Mouse (Mus musculus): ENCODE data around the gene Med24. TPM values are rescaled to one million over a fixed set of nuclear protein-coding genes. Genes with fewer than 3 reads are reported as not detected.
A peak's percentile ranks its signal among the peaks of the same experiment; 100 is the strongest.
"Not testable (repeated sequence)": the region's sequence is repeated elsewhere in the genome, so short reads cannot be mapped to it uniquely, and the experiment has no call there.

Med24 gene
- polyA plus RNA-seq, 1 experiment from 2014 or later, result 52.3 TPM

DNA sequence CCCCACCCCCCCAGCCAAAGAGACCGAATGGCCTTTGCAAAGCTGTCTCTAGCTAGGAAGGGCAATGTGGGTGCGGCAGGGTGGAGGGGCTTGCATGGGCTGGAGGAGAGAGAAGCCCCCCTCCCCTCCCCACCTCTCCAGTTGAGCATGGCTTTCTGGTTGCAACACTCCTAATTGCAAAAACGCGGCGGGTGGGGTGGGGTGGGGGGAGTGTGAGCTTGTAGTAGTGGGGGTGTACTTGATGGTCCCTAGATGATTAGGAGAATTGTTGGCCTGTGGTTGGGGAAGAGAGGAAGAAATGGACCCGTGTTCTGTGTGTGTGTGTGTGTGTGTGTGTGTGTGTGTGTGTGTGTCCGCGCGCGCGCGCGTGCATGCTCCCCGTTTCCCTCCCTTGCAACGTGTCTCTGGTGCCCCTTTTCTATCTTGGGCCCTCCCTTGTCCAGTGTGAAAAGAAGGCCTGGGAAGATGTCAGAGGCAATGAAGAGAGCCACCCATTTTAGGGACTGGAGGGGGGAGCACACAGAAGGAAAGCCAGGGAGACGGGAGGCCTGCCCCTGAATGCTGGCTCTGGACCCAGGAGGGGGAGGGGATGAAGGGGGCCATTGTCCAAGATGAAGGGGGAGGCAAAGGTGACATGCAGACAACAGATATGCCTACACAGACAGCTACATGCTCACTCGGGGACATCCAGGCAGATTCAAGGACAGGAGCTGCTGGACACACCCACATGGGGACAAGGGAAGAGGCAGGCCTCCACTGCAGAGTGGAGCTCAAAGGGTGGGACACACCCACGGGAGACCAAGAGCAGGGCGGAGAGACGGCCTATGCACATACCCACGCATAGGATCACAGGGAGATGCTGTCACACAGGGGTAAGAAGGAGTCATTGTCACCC, 13.4 kb upstream of the Med24 start:
- WGBS, result 2% methylated on average over 19 of the region's 21 CpGs
- H3K9ac ChIP-seq (replicated peaks; ENCODE audit: low read depth, low read length), result peak overlapping the region; percentile 98
- H3K9me3 ChIP-seq (ENCODE audit: control insufficient read depth, low read length), result no peaks in the 10 kb centered on the region
- peak overlapping the region; percentile 70 for H3K4me2 ChIP-seq (ENCODE audit: low read depth, low read length)
- peak overlapping the region; percentile 97 for H3K27ac ChIP-seq (ENCODE audit: low read depth, low read length)
- peak overlapping the region; percentile 87 for H3K4me3 ChIP-seq (ENCODE audit: low read depth, low read length)
- no peaks in the 10 kb centered on the region for H3K36me3 ChIP-seq (ENCODE audit: control insufficient read depth, insufficient read depth, low read length)
- peaks cover 61% of the 10 kb centered on the region for H3K4me1 ChIP-seq (ENCODE audit: control insufficient read depth, insufficient read depth, low read length)
- ATAC-seq (ENCODE audit: low read depth), result peak; percentile 26; the same call in 1 of the 2 replicates
- no peaks in the 10 kb centered on the region for H3K27me3 ChIP-seq (ENCODE audit: control insufficient read depth, insufficient read depth, low read length)

DNA sequence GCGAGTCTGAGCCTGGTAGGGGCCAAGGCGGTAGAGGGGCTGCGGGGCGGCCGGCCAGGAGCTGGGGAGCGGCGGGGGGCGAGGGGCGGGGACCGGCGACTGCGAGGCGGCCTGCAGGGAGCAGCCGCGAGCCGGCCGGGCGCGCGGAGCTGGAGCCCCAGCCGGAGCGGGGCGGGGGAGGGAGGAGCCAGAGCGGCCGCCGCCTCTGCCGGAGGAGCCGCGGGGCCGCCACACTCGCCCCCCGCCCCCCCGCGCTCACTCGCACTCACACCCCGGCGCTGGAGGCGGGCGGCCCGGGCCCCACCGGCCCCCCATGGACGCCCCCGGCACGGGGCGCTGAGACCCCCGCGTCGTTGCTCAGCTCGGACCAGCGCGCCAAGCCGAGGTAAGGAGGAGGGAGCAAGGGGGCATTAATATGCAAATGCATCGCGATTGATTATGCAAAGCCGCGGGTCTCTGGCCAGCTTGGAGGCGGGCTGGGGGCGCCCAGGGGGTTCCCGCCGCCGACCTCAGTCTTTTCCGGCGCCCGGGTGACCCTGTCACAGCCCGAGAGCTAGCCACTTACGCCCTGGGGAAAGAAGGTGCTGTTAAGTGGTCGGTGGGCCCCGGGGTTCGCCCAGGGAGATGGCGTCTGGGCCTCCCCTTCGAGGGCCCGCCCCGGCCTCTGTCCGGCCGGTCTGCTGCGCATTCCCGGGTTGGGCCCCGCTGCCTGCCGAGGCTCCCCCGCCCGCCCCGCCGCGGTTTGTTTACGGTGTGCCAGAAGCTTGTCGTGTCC, 12.6 kb upstream of the Med24 start:
- Histone ChIP-seq H3K36me3 (ENCODE audit: control insufficient read depth, insufficient read depth, low read length) (no peaks in the 10 kb centered on the region), H3K4me1 (ENCODE audit: control insufficient read depth, insufficient read depth, low read length) (peaks cover 55% of the 10 kb centered on the region), H3K27me3 (ENCODE audit: control insufficient read depth, insufficient read depth, low read length) (no peaks in the 10 kb centered on the region), H3K27ac (ENCODE audit: low read depth, low read length) (peak overlapping the region; percentile 97), H3K9ac (replicated peaks; ENCODE audit: low read depth, low read length) (peak overlapping the region; percentile 98), H3K4me2 (ENCODE audit: low read depth, low read length) (peak overlapping the region; percentile 70), H3K4me3 (ENCODE audit: low read depth, low read length) (peak overlapping the region; percentile 87), H3K9me3 (ENCODE audit: control insufficient read depth, low read length) (no peaks in the 10 kb centered on the region)
- under 1% methylated on average over 65 of the region's 86 CpGs for WGBS
- ATAC-seq (ENCODE audit: low read depth), result peak; percentile 64

DNA sequence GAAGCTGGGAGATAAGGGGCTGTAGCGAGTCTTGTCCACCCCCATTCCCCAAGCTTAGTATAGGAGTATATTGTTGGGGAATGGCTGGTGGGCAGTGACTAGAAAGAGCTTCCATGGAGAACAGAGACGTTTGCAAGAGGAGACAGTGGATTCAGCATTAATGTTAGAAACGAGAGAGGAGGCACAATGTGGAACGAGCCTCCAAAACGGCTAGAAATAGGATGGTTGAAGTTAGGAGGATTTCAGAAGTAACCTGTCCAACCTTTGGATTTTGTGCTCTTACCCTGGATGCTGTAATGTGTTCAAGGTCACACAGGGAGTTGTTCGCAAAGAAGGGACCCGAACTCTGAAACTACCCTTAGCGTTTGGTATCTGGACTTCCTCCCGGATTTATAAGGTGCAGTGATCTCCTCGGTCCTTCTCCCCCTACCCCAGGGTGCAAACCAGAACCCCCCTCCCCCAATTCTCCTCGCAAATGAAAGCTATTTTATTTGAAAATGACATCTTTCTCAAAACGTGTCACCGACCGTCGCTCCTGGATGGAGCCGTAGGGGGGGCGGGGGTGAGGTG, 11.9 kb upstream of the Med24 start:
- H3K9me3 ChIP-seq (ENCODE audit: control insufficient read depth, low read length), result no peaks in the 10 kb centered on the region
- no peaks in the 10 kb centered on the region for H3K27me3 ChIP-seq (ENCODE audit: control insufficient read depth, insufficient read depth, low read length)
- H3K9ac ChIP-seq (replicated peaks; ENCODE audit: low read depth, low read length), result peak overlapping the region; percentile 98
- peak overlapping the region; percentile 87 for H3K4me3 ChIP-seq (ENCODE audit: low read depth, low read length)
- H3K4me1 ChIP-seq (ENCODE audit: control insufficient read depth, insufficient read depth, low read length), result peaks cover 48% of the 10 kb centered on the region
- H3K36me3 ChIP-seq (ENCODE audit: control insufficient read depth, insufficient read depth, low read length), result no peaks in the 10 kb centered on the region
- under 1% methylated on average over 17 of the region's 17 CpGs for WGBS
- H3K27ac ChIP-seq (ENCODE audit: low read depth, low read length), result peak overlapping the region; percentile 97
- H3K4me2 ChIP-seq (ENCODE audit: low read depth, low read length), result peak overlapping the region; percentile 70
- no peak for ATAC-seq (ENCODE audit: low read depth)

DNA sequence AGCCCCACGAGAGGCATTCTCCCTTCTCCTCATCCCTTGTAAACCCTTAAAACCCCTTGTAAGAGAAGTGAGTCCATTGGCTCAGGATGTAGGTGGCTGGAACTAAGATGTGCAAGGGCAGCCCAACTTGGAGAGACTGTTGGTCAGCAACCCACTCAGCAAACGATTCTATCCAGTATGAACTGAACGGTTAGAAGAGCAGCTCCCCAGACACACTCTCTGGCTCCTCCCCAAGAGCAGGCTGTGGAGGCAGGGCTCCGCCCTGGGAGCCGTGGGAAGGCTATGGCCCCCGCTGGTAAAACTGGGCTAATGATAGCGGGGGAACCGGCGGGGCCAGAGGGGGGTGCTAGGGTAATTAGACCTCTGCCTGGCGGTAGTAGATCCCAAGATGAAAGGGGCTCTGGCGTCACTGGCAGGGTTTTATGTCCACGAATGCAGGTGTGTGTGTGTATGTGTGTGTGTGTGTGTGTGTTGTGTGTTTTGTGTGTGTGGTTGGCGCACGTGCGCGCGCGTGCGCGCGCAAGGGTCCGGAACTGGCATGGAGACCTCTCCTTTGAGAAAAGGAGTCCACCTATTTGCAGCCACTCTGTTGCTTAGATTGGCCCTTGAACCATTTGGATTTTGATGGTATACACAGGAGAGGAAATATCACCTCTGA, 11.3 kb upstream of the Med24 start, which contains the start of gene Thra:
Gene Thra, plus strand, starts transcription at position 246 of the 658 bp plus-strand sequence.
- H3K9me3 ChIP-seq (ENCODE audit: control insufficient read depth, low read length), result no peaks in the 10 kb centered on the region
- no peaks in the 10 kb centered on the region for H3K36me3 ChIP-seq (ENCODE audit: control insufficient read depth, insufficient read depth, low read length)
- H3K4me3 ChIP-seq (ENCODE audit: low read depth, low read length), result peak within 1 kb of the TSS; percentile 87
- H3K27ac ChIP-seq (ENCODE audit: low read depth, low read length), result peak within 1 kb of the TSS; percentile 97
- H3K9ac ChIP-seq (replicated peaks; ENCODE audit: low read depth, low read length), result peak within 1 kb of the TSS; percentile 98
- H3K27me3 ChIP-seq (ENCODE audit: control insufficient read depth, insufficient read depth, low read length), result no peaks in the 10 kb centered on the region
- ATAC-seq (ENCODE audit: low read depth), result peak; percentile 47; the same call in 1 of the 2 replicates
- WGBS, result 0% methylated on average over 22 of the region's 22 CpGs
- H3K4me1 ChIP-seq (ENCODE audit: control insufficient read depth, insufficient read depth, low read length), result peaks cover 42% of the 10 kb centered on the region
- H3K4me2 ChIP-seq (ENCODE audit: low read depth, low read length), result peak within 1 kb of the TSS; percentile 70

DNA sequence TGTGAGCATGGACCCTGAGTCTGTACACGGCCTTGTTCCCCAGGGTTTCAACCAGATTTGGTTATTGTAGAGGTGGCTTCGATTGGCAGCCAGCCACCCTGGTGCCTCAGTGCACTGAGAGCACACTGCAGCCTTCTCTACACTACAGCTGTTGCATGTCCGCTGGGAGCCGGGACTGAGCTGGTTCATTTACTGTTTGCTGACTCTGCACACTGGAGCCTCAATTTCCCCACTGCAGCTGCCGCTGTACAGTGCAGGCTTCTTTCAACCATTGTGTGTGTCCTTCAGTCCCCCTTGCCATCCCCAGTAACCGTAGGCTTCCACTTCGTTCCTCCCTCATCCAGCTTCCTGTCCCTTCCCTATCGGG, 10.8 kb upstream of the Med24 start:
- Histone ChIP-seq H3K9ac (replicated peaks; ENCODE audit: low read depth, low read length) (peak overlapping the region; percentile 98; the same call in 1 of the 2 replicates), H3K4me2 (ENCODE audit: low read depth, low read length) (peak overlapping the region; percentile 70), H3K4me1 (ENCODE audit: control insufficient read depth, insufficient read depth, low read length) (peaks cover 37% of the 10 kb centered on the region), H3K27ac (ENCODE audit: low read depth, low read length) (peak overlapping the region; percentile 97), H3K36me3 (ENCODE audit: control insufficient read depth, insufficient read depth, low read length) (no peaks in the 10 kb centered on the region), H3K4me3 (ENCODE audit: low read depth, low read length) (peak overlapping the region; percentile 87), H3K9me3 (ENCODE audit: control insufficient read depth, low read length) (no peaks in the 10 kb centered on the region), H3K27me3 (ENCODE audit: control insufficient read depth, insufficient read depth, low read length) (no peaks in the 10 kb centered on the region)
- ATAC-seq (ENCODE audit: low read depth), result no peak
- 3% methylated on average over 8 of the region's 8 CpGs for WGBS

DNA sequence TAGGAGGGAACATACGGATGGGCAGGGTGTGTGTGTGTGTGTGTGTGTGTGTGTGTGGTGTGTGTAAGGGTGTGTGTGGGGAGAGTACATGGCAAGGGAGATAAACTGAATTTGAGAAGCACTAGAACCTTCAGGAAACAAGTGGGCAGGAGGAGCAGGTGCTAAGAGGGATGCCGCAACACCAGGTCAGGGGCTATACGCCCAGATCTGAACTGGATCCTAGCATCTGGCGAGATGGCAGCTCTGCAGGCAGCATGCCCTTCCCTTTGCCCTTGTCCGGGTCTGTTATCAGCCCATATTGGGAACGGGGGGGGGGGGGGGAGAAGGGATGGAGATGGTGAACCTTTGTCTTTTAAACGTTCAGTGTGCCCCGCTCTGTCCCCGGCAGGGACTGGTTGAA, 9.7 kb upstream of the Med24 start:
- H3K9ac ChIP-seq (replicated peaks; ENCODE audit: low read depth, low read length), result no peak overlapping the region
- no peak for ATAC-seq (ENCODE audit: low read depth)
- 79% methylated on average over 7 of the region's 9 CpGs for WGBS
- no peaks in the 10 kb centered on the region for H3K36me3 ChIP-seq (ENCODE audit: control insufficient read depth, insufficient read depth, low read length)
- H3K4me3 ChIP-seq (ENCODE audit: low read depth, low read length), result no peak overlapping the region
- no peaks in the 10 kb centered on the region for H3K9me3 ChIP-seq (ENCODE audit: control insufficient read depth, low read length)
- H3K27me3 ChIP-seq (ENCODE audit: control insufficient read depth, insufficient read depth, low read length), result no peaks in the 10 kb centered on the region
- H3K4me2 ChIP-seq (ENCODE audit: low read depth, low read length), result no peak overlapping the region
- peak overlapping the region; percentile 17 for H3K27ac ChIP-seq (ENCODE audit: low read depth, low read length)
- H3K4me1 ChIP-seq (ENCODE audit: control insufficient read depth, insufficient read depth, low read length), result peaks cover 26% of the 10 kb centered on the region

DNA sequence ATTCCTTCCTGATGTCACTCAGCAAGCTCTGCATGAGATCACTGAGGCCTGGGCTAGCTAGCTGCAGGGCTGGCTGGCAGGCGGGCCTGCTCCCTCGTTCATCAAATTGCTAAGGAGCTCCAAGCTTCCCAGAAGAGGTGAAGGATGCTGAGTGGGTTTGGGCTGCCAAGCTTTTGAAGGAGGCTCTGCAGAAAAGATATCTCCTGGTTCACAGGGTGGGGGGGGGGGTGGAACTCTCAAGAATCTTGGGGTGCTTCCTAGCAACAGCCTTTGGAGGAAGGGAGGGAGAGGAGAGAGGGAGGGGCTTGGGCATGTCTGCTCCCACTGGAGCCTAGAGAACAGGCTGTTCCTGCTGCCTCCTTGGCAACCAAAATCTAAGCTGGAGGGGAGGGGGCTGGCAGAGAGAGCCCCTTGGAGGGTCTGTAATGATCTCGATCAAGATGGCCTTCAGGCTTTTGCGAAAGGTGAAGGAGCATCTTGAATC, 9.2 kb upstream of the Med24 start:
- H3K4me3 ChIP-seq (ENCODE audit: low read depth, low read length), result no peak overlapping the region
- no peaks in the 10 kb centered on the region for H3K36me3 ChIP-seq (ENCODE audit: control insufficient read depth, insufficient read depth, low read length)
- H3K9ac ChIP-seq (replicated peaks; ENCODE audit: low read depth, low read length), result no peak overlapping the region
- no peaks in the 10 kb centered on the region for H3K9me3 ChIP-seq (ENCODE audit: control insufficient read depth, low read length)
- H3K4me1 ChIP-seq (ENCODE audit: control insufficient read depth, insufficient read depth, low read length), result peaks cover 23% of the 10 kb centered on the region
- WGBS, result 31% methylated on average over 4 of the region's 4 CpGs
- no peak for ATAC-seq (ENCODE audit: low read depth)
- no peak overlapping the region for H3K4me2 ChIP-seq (ENCODE audit: low read depth, low read length)
- H3K27ac ChIP-seq (ENCODE audit: low read depth, low read length), result peak overlapping the region; percentile 17
- no peaks in the 10 kb centered on the region for H3K27me3 ChIP-seq (ENCODE audit: control insufficient read depth, insufficient read depth, low read length)

DNA sequence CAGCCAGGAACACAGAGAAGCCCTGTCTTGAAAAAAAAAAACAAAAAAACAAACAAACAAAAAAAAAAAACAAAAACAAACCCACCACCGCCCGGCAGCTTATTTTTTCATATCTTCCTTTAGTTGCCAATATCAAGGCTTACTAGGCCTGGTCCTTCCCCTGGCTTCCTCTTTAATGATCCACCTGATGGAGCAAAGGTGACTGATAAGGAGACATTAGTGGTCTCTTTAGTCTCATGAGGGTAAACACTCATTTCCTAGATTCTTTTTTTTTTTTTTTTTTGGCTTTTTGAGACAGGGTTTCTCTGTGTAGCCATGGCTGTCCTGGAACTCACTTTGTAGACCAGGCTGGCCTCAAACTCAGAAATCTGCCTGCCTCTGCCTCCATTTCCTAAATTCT, 8.0 kb upstream of the Med24 start:
- H3K27ac ChIP-seq (ENCODE audit: low read depth, low read length); H3K27me3 ChIP-seq (ENCODE audit: control insufficient read depth, insufficient read depth, low read length); H3K4me3 ChIP-seq (ENCODE audit: low read depth, low read length); H3K4me2 ChIP-seq (ENCODE audit: low read depth, low read length); H3K9ac ChIP-seq (replicated peaks; ENCODE audit: low read depth, low read length); H3K9me3 ChIP-seq (ENCODE audit: control insufficient read depth, low read length); H3K36me3 ChIP-seq (ENCODE audit: control insufficient read depth, insufficient read depth, low read length); ATAC-seq (ENCODE audit: low read depth): not testable (repeated sequence)
- 94% methylated on average over 2 of the region's 2 CpGs for WGBS
- peaks cover 23% of the 10 kb centered on the region for H3K4me1 ChIP-seq (ENCODE audit: control insufficient read depth, insufficient read depth, low read length)

Measured in neural tube, embryonic 14.5 days (tissue).